Mouse (Mus musculus) embryonic facial prominence, embryonic 12.5 days (tissue): ENCODE data around the gene Adgrl1. TPM values are rescaled to one million over a fixed set of nuclear protein-coding genes. Genes with fewer than 3 reads are reported as not detected.

Source experiments
- ATAC-seq: fragments of 200-750 bp; cut with Nextera tagmentation; 2 replicates; pipeline ENCODE4 v1.8.0; 2017; ENCODE audit not compliant: insufficient number of reproducible peaks, insufficient read depth, low FRiP score, low TSS enrichment
- H3K27ac ChIP-seq: fragments of 300-500 bp; sonication (generic); 2 replicates; pipeline ENCODE4 v1.5.1; 2016; ENCODE audit warnings: mild to moderate bottlenecking
- H3K27me3 ChIP-seq: fragments of 300-500 bp; sonication (generic); 2 replicates; pipeline ENCODE4 v1.6.1; 2016; ENCODE audit warnings: mild to moderate bottlenecking, moderate library complexity
- H3K36me3 ChIP-seq: fragments of 300-500 bp; sonication (generic); 2 replicates; pipeline ENCODE4 v1.6.1; 2016; ENCODE audit warnings: mild to moderate bottlenecking
- H3K4me1 ChIP-seq: fragments of 300-500 bp; sonication (generic); 2 replicates; pipeline ENCODE4 v1.6.1; 2016
- H3K4me2 ChIP-seq: fragments of 300-500 bp; sonication (generic); replicated peaks from 2 replicates; pipeline ENCODE4 v1.6.1; 2016; ENCODE audit warnings: mild to moderate bottlenecking, moderate library complexity
- H3K4me3 ChIP-seq: fragments of 300-500 bp; sonication (generic); 2 replicates; pipeline ENCODE4 v1.5.1; 2016; ENCODE audit warnings: mild to moderate bottlenecking
- H3K9ac ChIP-seq: fragments of 300-500 bp; sonication (generic); 2 replicates; pipeline ENCODE4 v1.6.1; 2016; ENCODE audit warnings: mild to moderate bottlenecking, moderate library complexity
- H3K9me3 ChIP-seq: fragments of 300-500 bp; sonication (generic); 2 replicates; pipeline ENCODE4 v1.6.1; 2016; ENCODE audit warnings: mild to moderate bottlenecking, moderate library complexity
- WGBS: fragments of 180-500 bp; shearing (Covaris S2); methylation state at CpG from one replicate; pipeline ENCODE4 v1.1.7; 2016; 5-methylcytosine and 5-hydroxymethylcytosine counted together
- polyA plus RNA-seq: library from polyadenylated mRNA; unstranded; fragments of >200 nt; fragmentation: Nextera tagmentation; extraction: Ambion mirVana; gene quantifications from 2 replicates; pipeline ENCODE4 v1.2.1, GENCODE M21; 2016

Gene Adgrl1
- polyA plus RNA-seq, 1 experiment from 2014 or later, result 36.7 TPM

DNA sequence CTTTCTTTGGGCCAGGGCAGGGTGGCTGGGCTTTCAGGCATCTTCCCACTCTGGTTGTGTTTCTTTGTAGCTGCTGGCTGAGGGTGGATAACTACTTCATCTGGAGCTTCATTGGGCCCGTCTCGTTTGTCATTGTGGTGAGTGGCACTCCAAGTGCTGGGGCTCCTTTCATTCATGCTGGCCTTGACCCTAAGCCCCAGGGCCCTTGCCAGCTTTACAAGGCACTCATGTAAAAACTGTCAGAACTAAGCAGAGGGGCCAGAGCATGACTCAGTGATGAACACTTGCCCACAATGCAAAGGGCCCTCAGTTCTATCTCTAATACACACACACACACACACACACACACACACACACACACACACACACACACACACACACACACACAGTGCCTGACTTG is 35.1 kb downstream of the Adgrl1 start:
- WGBS, result 93% methylated on average over 2 of the region's 2 CpGs
- no peaks in the 10 kb centered on the region for H3K27me3 ChIP-seq
- no peak overlapping the region for H3K27ac ChIP-seq
- H3K36me3 ChIP-seq, result peaks cover 99% of the 10 kb centered on the region
- H3K4me1 ChIP-seq, result no peaks in the 10 kb centered on the region
- H3K4me3 ChIP-seq, result no peak overlapping the region
- H3K9me3 ChIP-seq, result no peaks in the 10 kb centered on the region
- H3K4me2 ChIP-seq, result no peak overlapping the region
- no peak for ATAC-seq
- H3K9ac ChIP-seq, result no peak overlapping the region

DNA sequence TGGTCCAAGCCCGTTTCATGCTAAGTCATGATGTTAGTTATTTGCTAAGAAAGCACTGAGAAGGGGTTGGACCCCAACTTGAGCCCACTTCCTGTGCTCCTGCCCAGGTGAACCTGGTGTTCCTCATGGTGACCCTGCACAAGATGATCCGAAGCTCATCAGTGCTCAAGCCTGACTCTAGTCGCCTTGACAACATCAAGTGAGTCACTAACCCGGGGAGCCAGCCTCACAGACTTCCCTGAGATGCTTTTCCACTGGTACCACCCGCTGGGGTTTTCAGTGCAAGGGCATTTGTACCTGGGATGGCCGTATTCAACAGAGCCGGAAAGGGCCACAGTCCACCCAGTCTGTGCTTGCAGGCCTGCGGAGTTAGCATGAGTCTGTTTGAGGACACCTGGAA is 35.5 kb downstream of the Adgrl1 start:
- no peak for ATAC-seq
- Histone ChIP-seq H3K27me3 (no peaks in the 10 kb centered on the region), H3K4me1 (no peaks in the 10 kb centered on the region), H3K36me3 (peaks cover 97% of the 10 kb centered on the region), H3K9ac (no peak overlapping the region), H3K9me3 (no peaks in the 10 kb centered on the region), H3K4me2 (no peak overlapping the region), H3K27ac (no peak overlapping the region), H3K4me3 (no peak overlapping the region)
- WGBS, result 90% methylated on average over 8 of the region's 8 CpGs

DNA sequence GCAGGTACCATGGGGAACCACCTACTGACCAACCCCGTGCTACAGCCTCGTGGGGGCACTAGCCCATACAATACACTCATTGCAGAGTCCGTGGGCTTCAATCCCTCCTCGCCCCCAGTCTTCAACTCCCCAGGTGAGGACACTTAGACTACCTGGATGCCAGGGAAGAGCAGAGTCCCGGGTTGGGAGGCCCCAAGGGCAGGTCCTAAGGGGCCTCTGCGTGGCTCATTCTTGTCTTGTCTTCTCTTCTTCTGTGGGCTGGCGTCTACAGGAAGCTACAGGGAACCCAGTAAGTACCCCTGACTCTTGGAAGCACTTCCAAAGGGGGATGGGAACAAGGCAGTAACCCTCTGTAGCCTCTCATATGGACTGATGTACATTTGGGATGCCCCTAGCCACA is 37.7 kb downstream of the Adgrl1 start:
- Histone ChIP-seq H3K9ac (no peak overlapping the region), H3K27ac (no peak overlapping the region), H3K36me3 (peaks cover 75% of the 10 kb centered on the region), H3K4me1 (no peaks in the 10 kb centered on the region), H3K9me3 (no peaks in the 10 kb centered on the region), H3K4me3 (no peak overlapping the region), H3K4me2 (no peak overlapping the region), H3K27me3 (no peaks in the 10 kb centered on the region)
- ATAC-seq, result no peak
- 88% methylated on average over 7 of the region's 7 CpGs for WGBS

DNA sequence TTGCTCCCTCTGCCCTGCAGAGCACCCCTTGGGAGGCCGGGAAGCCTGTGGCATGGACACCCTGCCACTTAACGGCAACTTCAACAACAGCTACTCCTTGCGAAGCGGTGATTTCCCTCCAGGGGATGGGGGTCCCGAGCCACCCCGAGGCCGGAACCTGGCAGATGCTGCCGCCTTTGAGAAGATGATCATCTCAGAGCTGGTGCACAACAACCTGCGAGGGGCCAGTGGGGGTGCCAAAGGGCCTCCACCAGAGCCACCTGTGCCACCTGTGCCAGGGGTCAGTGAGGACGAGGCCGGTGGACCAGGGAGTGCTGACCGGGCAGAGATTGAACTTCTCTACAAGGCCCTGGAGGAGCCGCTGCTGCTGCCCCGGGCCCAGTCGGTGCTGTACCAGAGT is 38.4 kb downstream of the Adgrl1 start:
- ATAC-seq, result no peak
- no peak overlapping the region for H3K27ac ChIP-seq
- no peak overlapping the region for H3K4me3 ChIP-seq
- H3K27me3 ChIP-seq, result no peaks in the 10 kb centered on the region
- H3K9me3 ChIP-seq, result no peaks in the 10 kb centered on the region
- peaks cover 68% of the 10 kb centered on the region for H3K36me3 ChIP-seq
- no peaks in the 10 kb centered on the region for H3K4me1 ChIP-seq
- H3K4me2 ChIP-seq, result no peak overlapping the region
- no peak overlapping the region for H3K9ac ChIP-seq
- 92% methylated on average over 15 of the region's 15 CpGs for WGBS

DNA sequence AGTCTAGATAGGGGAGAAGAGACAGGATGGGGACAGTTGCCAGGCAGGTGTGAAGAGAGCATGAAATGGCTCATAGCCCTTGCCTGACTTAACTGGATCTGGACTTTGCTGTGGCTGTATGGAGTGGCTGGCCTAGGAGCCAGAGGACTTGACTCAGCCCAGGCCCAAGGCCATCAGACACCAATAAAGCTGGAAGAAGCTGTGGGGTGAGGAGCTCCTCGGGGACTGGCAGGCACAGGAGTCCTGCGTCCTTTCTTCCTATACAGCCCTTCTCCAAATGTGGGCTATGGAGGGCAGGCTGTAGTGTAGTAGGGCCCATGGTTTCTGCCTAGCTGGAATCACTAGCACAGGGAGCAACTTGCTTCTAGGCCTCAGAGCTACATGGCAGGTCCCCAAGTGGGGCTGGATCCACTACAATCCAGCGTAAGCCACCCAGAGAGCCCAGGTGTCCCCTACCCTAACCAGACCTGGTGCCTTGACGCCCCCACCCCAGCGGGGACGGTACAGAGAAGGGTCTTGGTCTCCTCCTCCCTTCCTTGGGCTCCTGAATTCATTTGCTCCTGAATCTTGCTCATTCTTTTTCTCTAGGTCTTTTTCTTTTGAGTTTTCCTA is 41.3 kb downstream of the Adgrl1 start:
- Histone ChIP-seq H3K4me2 (no peak overlapping the region), H3K9me3 (no peaks in the 10 kb centered on the region), H3K4me1 (no peaks in the 10 kb centered on the region), H3K27ac (no peak overlapping the region), H3K27me3 (no peaks in the 10 kb centered on the region), H3K9ac (no peak overlapping the region), H3K36me3 (peaks cover 39% of the 10 kb centered on the region), H3K4me3 (no peak overlapping the region)
- ATAC-seq, result no peak
- WGBS, result 67% methylated on average over 6 of the region's 6 CpGs

DNA sequence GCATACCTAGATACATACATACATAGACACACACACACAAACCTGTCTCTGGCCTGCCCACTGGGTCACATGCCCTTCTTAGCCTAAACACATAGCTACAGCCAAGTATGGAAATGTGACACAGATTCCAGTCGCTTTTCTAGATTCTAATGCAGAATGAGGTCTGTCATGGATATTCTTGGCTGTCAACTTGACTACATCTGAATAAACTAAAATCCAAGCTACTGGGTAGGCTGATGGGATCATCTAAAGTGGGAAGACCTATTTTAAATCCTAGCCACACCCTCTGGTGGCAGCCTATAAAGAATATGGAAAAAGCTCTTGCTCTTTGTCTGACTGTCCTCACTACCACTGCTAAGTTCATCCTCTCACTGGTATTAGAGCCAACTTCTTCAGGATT is 42.5 kb downstream of the Adgrl1 start:
- no peak overlapping the region for H3K4me3 ChIP-seq
- no peak for ATAC-seq
- WGBS, result 75% methylated on average over 1 of the region's 1 CpGs
- no peaks in the 10 kb centered on the region for H3K4me1 ChIP-seq
- no peak overlapping the region for H3K9ac ChIP-seq
- H3K4me2 ChIP-seq, result no peak overlapping the region
- H3K9me3 ChIP-seq, result no peaks in the 10 kb centered on the region
- H3K27me3 ChIP-seq, result no peaks in the 10 kb centered on the region
- no peak overlapping the region for H3K27ac ChIP-seq
- H3K36me3 ChIP-seq, result peaks cover 27% of the 10 kb centered on the region

DNA sequence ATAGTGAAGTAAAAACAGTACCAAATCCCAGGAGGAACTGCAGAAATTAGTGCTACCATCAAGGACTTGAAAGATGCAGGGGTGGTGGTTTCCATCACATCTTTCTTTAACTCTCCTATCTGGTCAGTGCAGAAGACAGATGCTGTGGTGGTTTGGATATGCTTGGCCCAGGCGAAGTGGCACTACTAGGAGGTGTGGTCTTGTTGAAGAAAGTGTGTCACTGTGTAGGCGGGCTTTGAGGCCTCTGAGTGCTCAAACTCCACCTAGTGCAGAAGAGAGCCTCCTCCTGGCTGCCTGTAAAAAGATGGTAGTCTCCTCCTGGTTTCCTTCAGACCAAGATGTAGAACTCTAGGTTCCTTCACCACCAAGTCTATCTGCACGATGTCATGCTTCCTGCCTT is 45.6 kb downstream of the Adgrl1 start:
- Histone ChIP-seq H3K36me3 (no peaks in the 10 kb centered on the region), H3K27me3 (no peaks in the 10 kb centered on the region), H3K9ac (no peak overlapping the region), H3K4me2 (no peak overlapping the region), H3K9me3 (no peaks in the 10 kb centered on the region), H3K4me3 (no peak overlapping the region), H3K4me1 (no peaks in the 10 kb centered on the region), H3K27ac (no peak overlapping the region)
- WGBS, result 59% methylated on average over 3 of the region's 3 CpGs
- ATAC-seq, result no peak

DNA sequence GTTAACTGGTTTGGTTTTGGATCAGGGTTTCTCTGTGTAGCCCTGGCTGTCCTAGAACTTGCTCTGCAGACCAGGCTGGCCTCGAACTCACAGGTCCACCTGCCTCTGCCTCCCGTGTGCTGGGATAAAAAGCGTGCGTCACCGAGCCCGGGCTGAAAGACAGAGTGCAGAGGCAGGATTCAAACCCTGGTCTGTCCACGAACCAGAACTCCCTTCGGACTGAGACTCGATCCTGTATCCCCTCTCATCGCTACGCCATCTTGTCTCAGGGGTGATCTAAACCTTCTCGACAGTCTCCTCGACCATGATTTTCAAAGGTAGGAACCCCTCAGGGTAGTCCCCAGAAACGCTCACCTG is 54.8 kb downstream of the Adgrl1 start:
- Histone ChIP-seq H3K4me3 (peak overlapping the region; percentile 73), H3K27me3 (no peaks in the 10 kb centered on the region), H3K27ac (no peak overlapping the region), H3K4me1 (peaks cover 14% of the 10 kb centered on the region), H3K9ac (peak overlapping the region; percentile 53), H3K4me2 (peak overlapping the region; percentile 94), H3K36me3 (no peaks in the 10 kb centered on the region), H3K9me3 (no peaks in the 10 kb centered on the region)
- ATAC-seq, result no peak
- WGBS, result under 1% methylated on average over 14 of the region's 14 CpGs

DNA sequence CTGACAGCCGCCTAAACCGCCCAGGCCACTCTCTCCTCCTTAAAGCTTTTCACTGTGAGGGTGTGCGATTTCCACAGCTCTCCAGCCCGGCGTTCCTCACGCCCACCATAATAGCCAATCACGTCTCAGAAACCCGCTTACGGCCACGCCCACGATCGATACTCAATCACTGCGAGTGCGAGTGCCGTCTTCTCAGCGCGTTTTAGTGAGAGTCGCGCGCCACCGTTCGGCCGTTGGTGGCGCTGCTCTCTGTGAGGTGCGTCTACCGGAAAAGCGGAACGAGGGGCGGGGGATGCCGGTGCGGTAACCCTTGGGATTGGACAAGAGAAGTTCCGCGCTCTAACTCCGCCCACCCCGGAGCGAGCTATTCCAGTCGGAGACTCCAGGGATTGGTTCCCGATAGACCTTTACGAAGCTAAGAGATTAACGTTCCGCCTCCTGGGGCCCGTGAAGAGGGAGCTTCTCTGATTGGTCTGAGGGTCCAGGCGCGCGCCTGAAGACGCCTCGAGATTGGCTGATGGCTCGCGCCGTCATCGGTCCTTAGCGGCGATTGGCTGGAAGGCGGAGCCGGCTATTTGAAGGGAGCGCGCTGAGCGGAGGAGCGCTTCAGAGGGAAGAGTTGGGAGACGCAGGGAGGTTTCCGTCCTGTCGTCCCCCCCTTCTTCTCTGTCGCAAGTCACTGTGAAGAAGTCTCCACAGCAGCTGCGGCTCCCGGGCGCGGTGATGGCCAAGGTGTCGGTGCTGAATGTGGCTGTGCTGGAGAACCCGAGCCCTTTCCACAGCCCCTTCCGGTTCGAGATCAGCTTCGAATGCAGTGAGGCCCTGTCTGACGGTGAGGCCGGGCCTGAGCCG is 55.4 kb downstream of the Adgrl1 start, which contains the start of the genes Gm10644 and Asf1b:
Gene Gm10644, minus strand, starts transcription at position 100 of the 852 bp plus-strand sequence.
Gene Asf1b, plus strand, starts transcription at position 402 of the 852 bp plus-strand sequence.
- 0 out of 2 replicates have a peak within 1 kb of the TSS, but pooled peaks have one; percentile 30 for H3K27ac ChIP-seq

DNA sequence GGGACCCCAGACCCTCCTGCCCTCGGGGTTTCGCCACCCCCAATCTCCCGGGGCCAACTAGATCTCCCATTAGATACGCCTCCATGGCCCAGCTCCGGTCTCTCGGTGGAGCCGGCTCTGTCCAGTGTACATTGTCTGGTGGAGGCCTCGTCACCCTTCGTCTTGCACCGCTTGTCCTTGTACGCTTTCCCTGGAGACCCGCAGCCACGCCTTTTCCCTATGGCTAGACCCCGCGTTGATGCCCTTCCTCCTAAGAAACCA is 56.0 kb downstream of the Adgrl1 start:
- WGBS, result 2% methylated on average over 15 of the region's 15 CpGs
- Histone ChIP-seq H3K27me3 (no peaks in the 10 kb centered on the region), H3K4me1 (peaks cover 14% of the 10 kb centered on the region), H3K4me2 (peak overlapping the region; percentile 94), H3K4me3 (peak overlapping the region; percentile 73), H3K9ac (peak overlapping the region; percentile 64), H3K9me3 (no peaks in the 10 kb centered on the region), H3K27ac (0 out of 2 replicates have a peak overlapping the region, but pooled peaks have one; percentile 30), H3K36me3 (no peaks in the 10 kb centered on the region)
- ATAC-seq, result no peak

More for the DNA sequence above, 55.4 kb downstream of the Adgrl1 start, which contains the start of the genes Gm10644 and Asf1b:
- peak within 1 kb of the TSS; percentile 73 for H3K4me3 ChIP-seq
- H3K36me3 ChIP-seq, result no peaks in the 10 kb centered on the region
- no peaks in the 10 kb centered on the region for H3K27me3 ChIP-seq
- H3K9ac ChIP-seq, result peak within 1 kb of the TSS; percentile 64
- H3K9me3 ChIP-seq, result no peaks in the 10 kb centered on the region
- H3K4me2 ChIP-seq, result peak within 1 kb of the TSS; percentile 94
- peak; percentile 100 for ATAC-seq
- peaks cover 14% of the 10 kb centered on the region for H3K4me1 ChIP-seq
- WGBS, result under 1% methylated on average over 75 of the region's 75 CpGs

- Histone ChIP-seq H3K27ac (no peak overlapping the region), H3K9ac (peak overlapping the region; percentile 64; the same call in 1 of the 2 replicates), H3K4me2 (peak overlapping the region; percentile 94), H3K4me3 (peak overlapping the region; percentile 73), H3K27me3 (no peaks in the 10 kb centered on the region), H3K36me3 (no peaks in the 10 kb centered on the region), H3K9me3 (no peaks in the 10 kb centered on the region), H3K4me1 (peaks cover 14% of the 10 kb centered on the region)
- WGBS, result 40% methylated on average over 1 of the region's 1 CpGs
- no peak for ATAC-seq
Observed at GRCm38 (mm10) chr8:83956789-83957188, 56.9 kb downstream of the Adgrl1 start.
